In the genomic region with DNA sequence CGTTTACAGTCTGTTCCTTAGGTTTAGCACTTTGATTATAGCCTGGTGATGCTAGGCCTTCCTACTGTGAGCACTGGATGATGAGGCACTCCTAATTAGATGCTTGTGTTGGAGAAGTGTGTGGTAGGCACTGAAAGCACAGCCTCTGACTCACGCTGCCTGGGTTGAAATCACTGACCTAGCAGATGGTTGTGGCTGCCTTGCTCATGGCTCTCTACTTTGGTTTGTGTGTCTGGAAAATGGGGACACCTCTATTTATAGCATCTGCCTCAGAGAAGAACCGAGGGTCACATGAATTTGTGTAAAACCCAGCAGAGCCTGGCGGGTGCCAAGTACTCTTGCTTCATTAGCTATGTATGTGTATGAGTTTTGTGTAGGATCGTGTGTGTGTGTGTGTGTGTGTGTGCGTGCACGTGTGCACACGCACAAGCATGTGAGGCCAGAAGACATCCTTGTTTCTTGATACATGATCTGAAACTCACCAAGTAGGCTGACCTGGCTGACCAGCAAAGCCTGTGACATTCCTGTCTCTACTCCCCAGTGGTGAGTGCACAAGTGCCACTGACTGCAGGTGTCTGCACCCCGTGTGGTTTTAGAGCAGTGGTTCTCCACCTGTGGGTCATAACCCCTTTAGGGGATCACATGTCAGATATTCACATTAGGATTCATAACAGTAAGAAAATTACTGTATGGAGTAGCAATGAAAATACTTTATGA, we compare ENCODE assay signal across 17 mouse cellular contexts. TPM values are rescaled to one million over a fixed set of nuclear protein-coding genes. Genes with fewer than 3 reads are reported as not detected.
A peak's percentile ranks its signal among the peaks of the same experiment; 100 is the strongest.
DNase-seq lines count a peak whose midpoint lies in the region; ATAC-seq and TF ChIP-seq lines count a peak whose summit lies in the region.
"Had no signal": no experiment of that assay in that cellular context is flagged by ENCODE, and none has a peak within 500 bp of the region (broad histone marks: within the 10 kb centered on the region; RNA-seq: fewer than 3 reads in every experiment).

No protein-coding gene starts in this region.

- H3K27me3 ChIP-seq in neural tube, embryonic 12.5 days (replicated peaks) = no peaks in the 10 kb centered on the region
- no peaks in the 10 kb centered on the region for H3K27me3 ChIP-seq in myocyte (ENCODE audit: control insufficient read depth, insufficient read depth, insufficient read length)
- H3K27me3 ChIP-seq: embryonic facial prominence, embryonic 13.5 days; heart, embryonic 13.5 days; hindbrain, embryonic 13.5 days; kidney, embryonic 15.5 days; limb, embryonic 13.5 days; neural tube, embryonic 15.5 days had no signal

- no peaks in the 10 kb centered on the region for H3K79me2 ChIP-seq in myocyte (ENCODE audit: control insufficient read depth, insufficient read depth)

- H3K4me2 ChIP-seq in neural tube, embryonic 12.5 days (replicated peaks) = no peak overlapping the region
- no peak overlapping the region for H3K4me2 ChIP-seq in myocyte (ENCODE audit: low read depth)
- H3K4me2 ChIP-seq: embryonic facial prominence, embryonic 13.5 days; heart, embryonic 13.5 days; hindbrain, embryonic 13.5 days; kidney, embryonic 15.5 days; limb, embryonic 13.5 days; lung, embryonic 14.5 days; neural tube, embryonic 15.5 days had no signal

- TF ChIP-seq CTCF in embryonic fibroblast, embryonic 13.5 days (IDR thresholded peaks at IDR 0.05; ENCODE audit: borderline replicate concordance, insufficient read depth, low read length) = no peak

- peak; percentile 82 for DNase-seq in heart, adult 11 months
- no peak for DNase-seq in heart, postnatal 14 days
- DNase-seq in neural tube, embryonic 10.5 days (ENCODE audit: extremely low spot score, low spot score) = no peak
- DNase-seq in testis, postnatal 14 days (ENCODE audit: low spot score) = no peak
- DNase-seq: thymus, adult 18-20 months had no signal

- no peak for TF ChIP-seq POLR2A in embryonic fibroblast, embryonic 13.5 days (IDR thresholded peaks at IDR 0.05; ENCODE audit: low read depth, low read length)
- no peak for TF ChIP-seq POLR2A in myocyte (IDR thresholded peaks at IDR 0.05; ENCODE audit: insufficient read length, low read depth)

- no peak overlapping the region for H3K27ac ChIP-seq in neural tube, embryonic 12.5 days
- peak overlapping the region; percentile 86 for H3K27ac ChIP-seq in embryonic fibroblast, embryonic 13.5 days (ENCODE audit: insufficient read depth, low read length)
- H3K27ac ChIP-seq: embryonic facial prominence, embryonic 13.5 days; heart, embryonic 13.5 days; hindbrain, embryonic 13.5 days; kidney, embryonic 15.5 days; limb, embryonic 13.5 days; midbrain, embryonic 10.5 days; neural tube, embryonic 15.5 days had no signal

- ATAC-seq in neural tube, embryonic 12.5 days (ENCODE audit: low FRiP score, low read depth) = peak; percentile 8; the same call in 1 of the 2 replicates
- ATAC-seq in cerebellum, adult (ENCODE audit: insufficient number of reproducible peaks, low FRiP score, low TSS enrichment) = no peak

- H3K9me3 ChIP-seq in neural tube, embryonic 12.5 days = no peaks in the 10 kb centered on the region
- H3K9me3 ChIP-seq: embryonic facial prominence, embryonic 13.5 days; heart, embryonic 13.5 days; hindbrain, embryonic 13.5 days; kidney, embryonic 15.5 days; limb, embryonic 13.5 days; midbrain, embryonic 10.5 days; neural tube, embryonic 15.5 days had no signal

- H3ac ChIP-seq in myocyte (ENCODE audit: control insufficient read depth, insufficient read length) = no peak overlapping the region

- H3K4me1 ChIP-seq in neural tube, embryonic 12.5 days = no peaks in the 10 kb centered on the region
- peaks cover 9% of the 10 kb centered on the region for H3K4me1 ChIP-seq in embryonic fibroblast, embryonic 13.5 days (ENCODE audit: control insufficient read depth, insufficient read depth, low read length)
- H3K4me1 ChIP-seq: embryonic facial prominence, embryonic 13.5 days; heart, embryonic 13.5 days; kidney, embryonic 15.5 days; limb, embryonic 13.5 days; midbrain, embryonic 10.5 days; neural tube, embryonic 15.5 days had no signal

- peaks cover 9% of the 10 kb centered on the region; the same call in 1 of the 2 replicates for H3K36me3 ChIP-seq in neural tube, embryonic 12.5 days
- H3K36me3 ChIP-seq in myocyte (ENCODE audit: control insufficient read depth, insufficient read depth) = peaks cover 57% of the 10 kb centered on the region

- WGBS in neural tube, embryonic 12.5 days = 89% methylated on average over 9 of the region's 9 CpGs

- no peak overlapping the region for H3K9ac ChIP-seq in neural tube, embryonic 12.5 days
- H3K9ac ChIP-seq: embryonic facial prominence, embryonic 13.5 days; heart, embryonic 13.5 days; hindbrain, embryonic 13.5 days; kidney, embryonic 15.5 days; limb, embryonic 13.5 days; lung, embryonic 14.5 days; neural tube, embryonic 15.5 days had no signal

- no peak overlapping the region for H3K4me3 ChIP-seq in neural tube, embryonic 12.5 days
- H3K4me3 ChIP-seq in embryonic fibroblast, embryonic 13.5 days (ENCODE audit: insufficient read depth, low read length) = no peak overlapping the region
- no peak overlapping the region for H3K4me3 ChIP-seq in myocyte
- H3K4me3 ChIP-seq: embryonic facial prominence, embryonic 13.5 days; heart, embryonic 13.5 days; hindbrain, embryonic 13.5 days; kidney, embryonic 15.5 days; limb, embryonic 13.5 days; midbrain, embryonic 10.5 days; neural tube, embryonic 15.5 days had no signal

- intact Hi-C loops in heart, postnatal 14 days (cut with DNase I) = loop anchor here (1.0 kb wide), 1 partner anchor 67 kb away; no protein-coding TSS in a partner anchor

TF ChIP-seq in myocyte, 11 proteins besides CTCF, POLR2A, EP300 and RAD21:
- peak in 2 of 3 experiments; percentile 17 to 58 for TF ChIP-seq MYOD1 (IDR thresholded peaks at IDR 0.05; ENCODE audit: control insufficient read depth in 1 of 3, insufficient read length in 2 of 3, low read depth in 2 of 3)
- TF ChIP-seq MYOG (IDR thresholded peaks at IDR 0.05; ENCODE audit: control insufficient read depth in 1 of 3, insufficient read depth in 1 of 3, insufficient read length in 2 of 3, low read depth in 2 of 3) = peak in 1 of 3 experiments; percentile 53
- TF ChIP-seq CEBPB (IDR thresholded peaks at IDR 0.05; ENCODE audit: insufficient read depth, poor library complexity, severe bottlenecking) = no peak
- no peak for TF ChIP-seq TCF3 (IDR thresholded peaks at IDR 0.05; ENCODE audit: insufficient read length, low read depth)
- TF ChIP-seq POLR2AphosphoS2 (IDR thresholded peaks at IDR 0.05; ENCODE audit: insufficient read length, low read depth) = no peak
- no peak for TF ChIP-seq MAX (IDR thresholded peaks at IDR 0.05; ENCODE audit: low read depth)
- TF ChIP-seq SRF (IDR thresholded peaks at IDR 0.05; ENCODE audit: control insufficient read depth, insufficient read length, low read depth) = no peak
- TF ChIP-seq USF1 (IDR thresholded peaks at IDR 0.05; ENCODE audit: low read depth) = no peak

RNA-seq across cellular contexts. Expression of a gene that starts 52.4 kb away (rescaled TPM):
- 1 to 10 TPM in 1 of 2 experiments, under 1 TPM in 1; 0.41 to 1.2 TPM for total RNA-seq in heart, postnatal 14 days (2021)
- 0.42 and 0.53 TPM in 2 replicates for polyA plus RNA-seq in neural tube, embryonic 12.5 days (2016; fragmentation: Nextera tagmentation; extraction: Ambion mirVana)
- 0.91 TPM in 1 of 2 replicates, not detected in the other for polyA plus RNA-seq in embryonic fibroblast, embryonic 13.5 days (2011; ENCODE audit: insufficient read length, low read depth, missing spikeins)
- polyA plus RNA-seq in myocyte (2012; fragmentation: generic; extraction: Trizol) = 0.14 TPM
